Mouse (Mus musculus): ENCODE measurements at regions not wholly inside any gene's neighbourhood (a gene's known extent, or its start where the extent isn't known, plus 50 kb on each side); places are given as distances from the start of the nearest gene placed in this dataset.

- no peak for DNase-seq (ENCODE audit: inconsistent ontology term)
Measured at GRCm38 (mm10) chr9:40617676-40618062, 52.7 kb upstream of the Gm21915 start.

GRCm38 (mm10) chr9:40617036-40617675, 53.3 kb upstream of the Gm21915 start:
- DNase-seq (ENCODE audit: inconsistent ontology term) = no peak

GRCm38 (mm10) chr9:40616426-40617035, 53.9 kb upstream of the Gm21915 start:
- peak; percentile 55 for DNase-seq (ENCODE audit: inconsistent ontology term)

GRCm38 (mm10) chr9:40615891-40616290, 54.5 kb upstream of the Gm21915 start:
- DNase-seq (ENCODE audit: inconsistent ontology term) = no peak

- DNase-seq (ENCODE audit: inconsistent ontology term) = no peak
Measured at GRCm38 (mm10) chr9:40614071-40614470, 56.3 kb upstream of the Gm21915 start.

- DNase-seq (ENCODE audit: inconsistent ontology term) = no peak
Measured at GRCm38 (mm10) chr9:40613182-40613581, 57.2 kb upstream of the Gm21915 start.

GRCm38 (mm10) chr9:40612755-40613154, 57.7 kb upstream of the Gm21915 start:
- DNase-seq (ENCODE audit: inconsistent ontology term) = no peak

GRCm38 (mm10) chr9:40612312-40612711, 58.1 kb upstream of the Gm21915 start:
- no peak for DNase-seq (ENCODE audit: inconsistent ontology term)

GRCm38 (mm10) chr9:40611626-40612025, 58.8 kb upstream of the Gm21915 start:
- no peak for DNase-seq (ENCODE audit: inconsistent ontology term)

- DNase-seq (ENCODE audit: inconsistent ontology term) = no peak
Measured at GRCm38 (mm10) chr9:40608596-40608995, 61.8 kb upstream of the Gm21915 start.

- DNase-seq (ENCODE audit: inconsistent ontology term) = no peak
Measured at GRCm38 (mm10) chr9:40607941-40608340, 62.5 kb upstream of the Gm21915 start.

- DNase-seq (ENCODE audit: inconsistent ontology term) = no peak
Measured at GRCm38 (mm10) chr9:40603521-40603920, 66.9 kb upstream of the Gm21915 start.

GRCm38 (mm10) chr9:40598431-40598831, 67.2 kb upstream of the Gramd1b start:
- no peak for DNase-seq (ENCODE audit: inconsistent ontology term)

- DNase-seq (ENCODE audit: inconsistent ontology term) = no peak
Measured at GRCm38 (mm10) chr9:40587421-40587820, 56.2 kb upstream of the Gramd1b start.

GRCm38 (mm10) chr9:40586581-40586980, 55.4 kb upstream of the Gramd1b start:
- DNase-seq (ENCODE audit: inconsistent ontology term) = no peak

GRCm38 (mm10) chr9:40583554-40583953, 52.4 kb upstream of the Gramd1b start:
- DNase-seq (ENCODE audit: inconsistent ontology term) = peak; percentile 45

GRCm38 (mm10) chr9:40581854-40582253, 50.7 kb upstream of the Gramd1b start:
- DNase-seq (ENCODE audit: inconsistent ontology term) = no peak

All from Muller cell, postnatal 12 days (primary cell).